Comparison of ENCODE assay signal across 11 mouse cellular contexts in the genomic region with DNA sequence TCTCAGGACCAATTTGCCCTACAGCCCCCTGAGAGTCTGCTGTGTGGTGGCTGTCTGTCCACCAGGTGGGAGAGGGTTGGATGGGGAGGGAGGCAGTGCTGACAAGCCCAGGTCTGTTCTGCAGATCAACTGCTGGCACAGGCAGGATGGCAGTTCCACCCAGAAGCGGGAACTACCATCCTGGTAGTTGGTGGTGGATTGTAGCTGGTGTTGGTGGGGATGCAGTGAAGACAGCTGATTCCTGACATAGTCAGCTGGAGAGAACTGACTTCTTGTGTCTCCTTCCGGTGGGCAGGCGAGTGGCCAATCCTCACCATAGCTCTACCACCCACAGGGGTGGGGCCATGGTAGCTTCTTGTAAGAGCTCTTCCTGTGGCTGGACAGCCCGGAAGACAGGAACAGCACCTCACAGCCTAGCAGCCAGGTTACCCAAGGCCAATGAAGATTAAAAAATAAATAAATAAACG. TPM values are rescaled to one million over a fixed set of nuclear protein-coding genes. Genes with fewer than 3 reads are reported as not detected.
DNase-seq lines count a peak whose midpoint lies in the region; ATAC-seq and TF ChIP-seq lines count a peak whose summit lies in the region.
"Had no signal": no experiment of that assay in that cellular context is flagged by ENCODE, and none has a peak within 500 bp of the region (broad histone marks: within the 10 kb centered on the region; RNA-seq: fewer than 3 reads in every experiment).

No protein-coding gene starts in this region.

- no peak for TF ChIP-seq CTCF in lung, postnatal 0 days (IDR thresholded peaks at IDR 0.05)
- no peak for TF ChIP-seq CTCF in forebrain, postnatal 0 days (IDR thresholded peaks at IDR 0.05; ENCODE audit: low read depth)

- no peak for TF ChIP-seq EP300 in lung, postnatal 0 days (IDR thresholded peaks at IDR 0.05)

- no peaks in the 10 kb centered on the region for H3K4me1 ChIP-seq in lung, postnatal 0 days (ENCODE audit: insufficient read depth, low read depth, low read length)
- H3K4me1 ChIP-seq in forebrain, postnatal 0 days (ENCODE audit: insufficient read depth) = no peaks in the 10 kb centered on the region

- ATAC-seq in lung, postnatal 0 days = no peak
- ATAC-seq in forebrain, postnatal 0 days = no peak
- no peak for ATAC-seq in cerebellum, adult (ENCODE audit: insufficient number of reproducible peaks, low FRiP score, low TSS enrichment)
- ATAC-seq: forebrain, embryonic 16.5 days; hindbrain, embryonic 16.5 days had no signal

- no peaks in the 10 kb centered on the region for H3K36me3 ChIP-seq in lung, postnatal 0 days (ENCODE audit: insufficient read depth, low read length)
- H3K36me3 ChIP-seq in forebrain, postnatal 0 days (ENCODE audit: insufficient read depth) = no peaks in the 10 kb centered on the region

- H3K9ac ChIP-seq in lung, postnatal 0 days (replicated peaks; ENCODE audit: low read depth) = no peak overlapping the region
- no peak overlapping the region for H3K9ac ChIP-seq in forebrain, postnatal 0 days

- no peaks in the 10 kb centered on the region for H3K9me3 ChIP-seq in lung, postnatal 0 days (ENCODE audit: low read length)
- no peaks in the 10 kb centered on the region for H3K9me3 ChIP-seq in forebrain, postnatal 0 days (ENCODE audit: low read length)

- no peak overlapping the region for H3K4me2 ChIP-seq in lung, postnatal 0 days (replicated peaks; ENCODE audit: low read depth, low read length)
- H3K4me2 ChIP-seq in forebrain, postnatal 0 days (ENCODE audit: low read depth) = no peak overlapping the region

- WGBS in lung, postnatal 0 days = 59% methylated on average over 5 of the region's 5 CpGs
- WGBS in forebrain, postnatal 0 days = 85% methylated on average over 5 of the region's 5 CpGs

- no peak overlapping the region for H3K27ac ChIP-seq in lung, postnatal 0 days (ENCODE audit: low read length)
- no peak overlapping the region for H3K27ac ChIP-seq in forebrain, postnatal 0 days (ENCODE audit: low read depth, low read length)

- no peak overlapping the region for H3K4me3 ChIP-seq in lung, postnatal 0 days (ENCODE audit: low read depth, low read length)
- H3K4me3 ChIP-seq in forebrain, postnatal 0 days (ENCODE audit: low read depth, low read length) = no peak overlapping the region

- DNase-seq in lung, postnatal 4 days = peak; percentile 11 to 26
- DNase-seq in lung, postnatal 0 days (ENCODE audit: low spot score) = no peak
- peak; percentile 68 for DNase-seq in liver
- DNase-seq in naive thymus-derived CD4-positive, alpha-beta T cell, adult 2 months (ENCODE audit: low read depth) = peak; percentile 50
- DNase-seq in testis, postnatal 14 days (ENCODE audit: low spot score) = no peak
- DNase-seq in kidney, postnatal 4 days = no peak
- DNase-seq in forebrain, postnatal 0 days = no peak
- DNase-seq: kidney, postnatal 36 days had no signal

- no peaks in the 10 kb centered on the region for H3K27me3 ChIP-seq in lung, postnatal 0 days (replicated peaks; ENCODE audit: insufficient read depth, low read length)
- H3K27me3 ChIP-seq in forebrain, postnatal 0 days (ENCODE audit: insufficient read depth, low read length) = no peaks in the 10 kb centered on the region

RNA-seq across cellular contexts. Expression of gene Ssr1, which starts 16.5 kb away (rescaled TPM):
- 95.5 and 96.2 TPM in 2 replicates for polyA plus RNA-seq in lung, postnatal 0 days (2015; fragmentation: Nextera tagmentation; extraction: Ambion mirVana)
- total RNA-seq in forebrain, postnatal 0 days (2014; rRNA removed) = 36.4 and 48.8 TPM in 2 replicates
- polyA plus RNA-seq in forebrain, postnatal 0 days (2015; fragmentation: Nextera tagmentation; extraction: Ambion mirVana) = 71.1 and 75.6 TPM in 2 replicates

RNA-seq across cellular contexts. Expression of gene Riok1, which starts 26.3 kb away (rescaled TPM):
- 29.5 and 33.9 TPM in 2 replicates for polyA plus RNA-seq in lung, postnatal 0 days (2015; fragmentation: Nextera tagmentation; extraction: Ambion mirVana)
- total RNA-seq in forebrain, postnatal 0 days (2014; rRNA removed) = 43.7 and 53.4 TPM in 2 replicates
- polyA plus RNA-seq in forebrain, postnatal 0 days (2015; fragmentation: Nextera tagmentation; extraction: Ambion mirVana) = 27.9 and 37.8 TPM in 2 replicates

RNA-seq across cellular contexts. Expression of gene Cage1, which starts 26.4 kb away (rescaled TPM):
- 1.5 and 1.8 TPM in 2 replicates for polyA plus RNA-seq in lung, postnatal 0 days (2015; fragmentation: Nextera tagmentation; extraction: Ambion mirVana)
- 3.2 and 5.7 TPM in 2 replicates for total RNA-seq in forebrain, postnatal 0 days (2014; rRNA removed)
- polyA plus RNA-seq in forebrain, postnatal 0 days (2015; fragmentation: Nextera tagmentation; extraction: Ambion mirVana) = 2.2 and 3.0 TPM in 2 replicates

Comparison
In these comparisons a context has a peak if more than half of its experiments do, and no peak if none do; other contexts are left out.
1. DNase-seq: peak in lung, postnatal 4 days (2 of 2), liver (single experiment) and naive thymus-derived CD4-positive, alpha-beta T cell, adult 2 months (single experiment); none in lung, postnatal 0 days (single experiment), testis, postnatal 14 days (single experiment), kidney, postnatal 4 days (0 of 2) and forebrain, postnatal 0 days (single experiment).